ENCODE assay signal across 25 mouse cellular contexts in the genomic region with DNA sequence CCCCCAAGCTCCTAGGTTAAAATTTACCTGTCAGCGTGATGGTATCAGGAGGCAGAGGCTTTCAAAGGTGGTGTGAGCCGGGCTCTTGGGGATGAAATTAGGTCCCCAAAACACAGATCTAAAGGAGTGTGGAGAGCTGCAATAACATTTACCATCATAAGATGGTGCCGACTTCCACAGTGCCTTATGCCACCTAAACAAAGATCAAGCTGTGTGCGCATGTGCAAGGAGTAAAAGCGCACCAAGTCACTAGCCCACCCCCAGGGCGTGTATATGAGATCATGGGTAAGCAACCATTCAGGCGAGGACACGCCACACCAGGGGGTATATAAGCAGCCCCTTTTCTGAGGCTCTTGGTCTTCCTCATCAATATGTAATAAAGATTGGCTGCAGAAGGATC. TPM values are rescaled to one million over a fixed set of nuclear protein-coding genes. Genes with fewer than 3 reads are reported as not detected.
DNase-seq lines count a peak whose midpoint lies in the region; ATAC-seq and TF ChIP-seq lines count a peak whose summit lies in the region.
"Not testable (repeated sequence)": the region's sequence is repeated elsewhere in the genome, so short reads cannot be mapped to it uniquely, and the experiment has no call there.
"Had no signal": no experiment of that assay in that cellular context is flagged by ENCODE, and none has a peak within 500 bp of the region (broad histone marks: within the 10 kb centered on the region; RNA-seq: fewer than 3 reads in every experiment).

No protein-coding gene starts in this region.

- not testable (repeated sequence) for H3K27me3 ChIP-seq in cerebellum, adult 2 months (ENCODE audit: control insufficient read depth, insufficient read depth, low read length); forebrain, embryonic 11.5 days (ENCODE audit: control insufficient read depth, insufficient read depth, low read length); hindbrain, embryonic 13.5 days; hindbrain, embryonic 16.5 days (replicated peaks; ENCODE audit: control insufficient read depth, insufficient read depth, low read length); midbrain, embryonic 14.5 days (ENCODE audit: control insufficient read depth, insufficient read depth, low read length); midbrain, postnatal 0 days (ENCODE audit: insufficient read depth, low read length); neural tube, embryonic 15.5 days (replicated peaks)

- not testable (repeated sequence) for TF ChIP-seq CTCF in cerebellum, adult 2 months (IDR thresholded peaks at IDR 0.05; ENCODE audit: borderline replicate concordance, insufficient read depth, low read depth, low read length); midbrain, postnatal 0 days (IDR thresholded peaks at IDR 0.05)

- ATAC-seq in forebrain, embryonic 11.5 days (replicated peaks; ENCODE audit: low FRiP score); midbrain, embryonic 14.5 days (ENCODE audit: low FRiP score, low TSS enrichment); midbrain, postnatal 0 days (ENCODE audit: low FRiP score): not testable (repeated sequence)
- ATAC-seq in hindbrain, embryonic 13.5 days (ENCODE audit: low FRiP score): 0 out of 2 replicates have a peak, but pooled peaks have one; percentile 13
- ATAC-seq in hindbrain, embryonic 16.5 days: 0 out of 2 replicates have a peak, but pooled peaks have one; percentile 37
- peak; percentile 50; the same call in 1 of the 2 replicates for ATAC-seq in neural tube, embryonic 15.5 days (ENCODE audit: low FRiP score)

- not testable (repeated sequence) for H3K36me3 ChIP-seq in forebrain, embryonic 11.5 days (ENCODE audit: control insufficient read depth, insufficient read depth, low read length); hindbrain, embryonic 13.5 days; hindbrain, embryonic 16.5 days (ENCODE audit: control insufficient read depth, insufficient read depth, low read length); midbrain, embryonic 14.5 days (ENCODE audit: control insufficient read depth, insufficient read depth, low read length); midbrain, postnatal 0 days (ENCODE audit: insufficient read depth, low read length); neural tube, embryonic 15.5 days

- H3K27ac ChIP-seq in cerebellum, adult 2 months (ENCODE audit: insufficient read depth, low read length); forebrain, embryonic 11.5 days (ENCODE audit: low read depth, low read length); hindbrain, embryonic 16.5 days (ENCODE audit: low read depth, low read length); midbrain, embryonic 14.5 days (replicated peaks; ENCODE audit: low read depth, low read length); midbrain, postnatal 0 days (ENCODE audit: low read depth, low read length); neural tube, embryonic 15.5 days (replicated peaks): not testable (repeated sequence)
- H3K27ac ChIP-seq in hindbrain, embryonic 13.5 days: peak overlapping the region; percentile 74

- H3K4me3 ChIP-seq in cerebellum, adult 2 months (replicated peaks; ENCODE audit: insufficient read depth, low read depth, low read length); forebrain, embryonic 11.5 days (ENCODE audit: low read depth, low read length); midbrain, postnatal 0 days (ENCODE audit: low read depth, low read length): not testable (repeated sequence)
- H3K4me3 ChIP-seq in hindbrain, embryonic 13.5 days: peak overlapping the region; percentile 33
- peak overlapping the region; percentile 29 for H3K4me3 ChIP-seq in hindbrain, embryonic 16.5 days (ENCODE audit: low read length)
- H3K4me3 ChIP-seq in midbrain, embryonic 14.5 days (replicated peaks; ENCODE audit: low read depth, low read length): peak overlapping the region; percentile 20; the same call in 1 of the 2 replicates
- peak overlapping the region; percentile 30 for H3K4me3 ChIP-seq in neural tube, embryonic 15.5 days (replicated peaks)

- not testable (repeated sequence) for H3K9me3 ChIP-seq in forebrain, embryonic 11.5 days (ENCODE audit: control insufficient read depth, low read length); hindbrain, embryonic 13.5 days; hindbrain, embryonic 16.5 days (ENCODE audit: control insufficient read depth, low read length); midbrain, embryonic 14.5 days (ENCODE audit: control insufficient read depth, low read length); midbrain, postnatal 0 days (ENCODE audit: low read length); neural tube, embryonic 15.5 days (replicated peaks)

- not testable (repeated sequence) for TF ChIP-seq POLR2A in cerebellum, adult 2 months (IDR thresholded peaks at IDR 0.05; ENCODE audit: borderline replicate concordance, insufficient read depth, low read length)

- H3K4me2 ChIP-seq in forebrain, embryonic 11.5 days (ENCODE audit: low read depth, low read length, severe bottlenecking); hindbrain, embryonic 16.5 days (ENCODE audit: low read length); midbrain, embryonic 14.5 days (ENCODE audit: low read length); midbrain, postnatal 0 days (ENCODE audit: low read depth, low read length, poor library complexity, severe bottlenecking); neural tube, embryonic 15.5 days: not testable (repeated sequence)
- 0 out of 2 replicates have a peak overlapping the region, but pooled peaks have one; percentile 34 for H3K4me2 ChIP-seq in hindbrain, embryonic 13.5 days

- H3K9ac ChIP-seq in forebrain, embryonic 11.5 days (ENCODE audit: low read length); hindbrain, embryonic 13.5 days; hindbrain, embryonic 16.5 days (ENCODE audit: low read depth, low read length); midbrain, embryonic 14.5 days (replicated peaks; ENCODE audit: low read length); midbrain, postnatal 0 days (replicated peaks; ENCODE audit: low read length, poor library complexity, severe bottlenecking); neural tube, embryonic 15.5 days (replicated peaks): not testable (repeated sequence)

- 87% methylated on average over 8 of the region's 8 CpGs for WGBS in cerebellum, adult 2 months
- 93% methylated on average over 8 of the region's 8 CpGs for WGBS in forebrain, embryonic 11.5 days
- WGBS in hindbrain, embryonic 13.5 days: 90% methylated on average over 8 of the region's 8 CpGs
- 94% methylated on average over 8 of the region's 8 CpGs for WGBS in hindbrain, embryonic 16.5 days
- 92% methylated on average over 8 of the region's 8 CpGs for whole genome bisulfite sequencing in midbrain, embryonic 14.5 days
- WGBS in midbrain, postnatal 0 days: 85% methylated on average over 8 of the region's 8 CpGs
- 87% methylated on average over 8 of the region's 8 CpGs for WGBS in neural tube, embryonic 15.5 days

- peak; percentile 10 to 12 for DNase-seq in cerebellum, adult 2 months
- DNase-seq in forebrain, embryonic 11.5 days (ENCODE audit: low spot score): peak; percentile 9
- not testable (repeated sequence) for DNase-seq in midbrain, embryonic 14.5 days
- peak; percentile 20 for DNase-seq in midbrain, postnatal 0 days (ENCODE audit: low spot score)

- H3K4me1 ChIP-seq in cerebellum, adult 2 months (ENCODE audit: control insufficient read depth, insufficient read depth, low read length); forebrain, embryonic 11.5 days (replicated peaks; ENCODE audit: control insufficient read depth, insufficient read depth, low read length); hindbrain, embryonic 13.5 days (replicated peaks); hindbrain, embryonic 16.5 days (ENCODE audit: control insufficient read depth, insufficient read depth, low read depth, low read length); midbrain, embryonic 14.5 days (ENCODE audit: control insufficient read depth, insufficient read depth, low read length); midbrain, postnatal 0 days (ENCODE audit: insufficient read depth, low read length); neural tube, embryonic 15.5 days: not testable (repeated sequence)

RNA-seq across cellular contexts. Expression of a gene that starts 29.6 kb away (rescaled TPM):
- polyA plus RNA-seq in cerebellum, adult 2 months (2012; rRNA removed): not detected in 2 replicates
- not detected in 2 replicates for polyA plus RNA-seq in forebrain, embryonic 11.5 days (2014; fragmentation: Nextera tagmentation; extraction: Ambion mirVana)
- 0.12 TPM in 1 of 2 replicates, not detected in the other for polyA plus RNA-seq in hindbrain, embryonic 13.5 days (2015; fragmentation: Nextera tagmentation; extraction: Ambion mirVana)
- 0.18 and 0.27 TPM in 2 replicates for polyA plus RNA-seq in hindbrain, embryonic 16.5 days (2015; fragmentation: Nextera tagmentation; extraction: Ambion mirVana)
- 0.39 and 0.47 TPM in 2 replicates for polyA plus RNA-seq in midbrain, embryonic 14.5 days (2014; fragmentation: Nextera tagmentation; extraction: Ambion mirVana)
- total RNA-seq in midbrain, postnatal 0 days (2014; rRNA removed): not detected in 2 replicates
- polyA plus RNA-seq in midbrain, postnatal 0 days (2015; fragmentation: Nextera tagmentation; extraction: Ambion mirVana): 0.15 and 0.19 TPM in 2 replicates
- 0.20 and 0.22 TPM in 2 replicates for polyA plus RNA-seq in neural tube, embryonic 15.5 days (2015; fragmentation: Nextera tagmentation; extraction: Ambion mirVana)
- total RNA-seq: adrenal gland, adult 18-20 months; adrenal gland, postnatal 10 days; adrenal gland, postnatal 36 days; CH12.LX; common myeloid progenitor, adult 5-6 weeks; gastrocnemius, adult 8-10 months; gastrocnemius, postnatal 25 days; heart, adult 2 months; heart, postnatal 14 days; heart, postnatal 4 days had no signal
- polyA plus RNA-seq: forebrain, embryonic 12.5 days; forebrain, embryonic 15.5 days; G1E; heart, adult 2 months; heart, embryonic 10.5 days; heart, embryonic 13.5 days; heart, embryonic 16.5 days; hindbrain, embryonic 11.5 days; Patski had no signal

RNA-seq across cellular contexts. Expression of a gene that starts 47.8 kb away (rescaled TPM):
- polyA plus RNA-seq in cerebellum, adult 2 months (2012; rRNA removed): 1.9 TPM in 2 replicates
- polyA plus RNA-seq in forebrain, embryonic 11.5 days (2014; fragmentation: Nextera tagmentation; extraction: Ambion mirVana): 5.9 and 6.3 TPM in 2 replicates
- polyA plus RNA-seq in hindbrain, embryonic 13.5 days (2015; fragmentation: Nextera tagmentation; extraction: Ambion mirVana): 6.6 and 8.6 TPM in 2 replicates
- polyA plus RNA-seq in hindbrain, embryonic 16.5 days (2015; fragmentation: Nextera tagmentation; extraction: Ambion mirVana): 9.6 and 9.9 TPM in 2 replicates
- 5.2 and 6.1 TPM in 2 replicates for polyA plus RNA-seq in midbrain, embryonic 14.5 days (2014; fragmentation: Nextera tagmentation; extraction: Ambion mirVana)
- total RNA-seq in midbrain, postnatal 0 days (2014; rRNA removed): 10.7 and 12.4 TPM in 2 replicates
- 8.9 TPM in 2 replicates for polyA plus RNA-seq in midbrain, postnatal 0 days (2015; fragmentation: Nextera tagmentation; extraction: Ambion mirVana)
- polyA plus RNA-seq in neural tube, embryonic 15.5 days (2015; fragmentation: Nextera tagmentation; extraction: Ambion mirVana): 10.0 and 17.0 TPM in 2 replicates
- polyA plus RNA-seq: G1E had no signal
